Mouse (Mus musculus) forebrain, postnatal 0 days (tissue): ENCODE measurements at regions not wholly inside any gene's neighbourhood (a gene's known extent, or its start where the extent isn't known, plus 50 kb on each side); places are given as distances from the start of the nearest gene placed in this dataset.

Experiments
- ATAC-seq: fragments of 200-750 bp; cut with Nextera tagmentation; 2 replicates; pipeline ENCODE4 v1.8.0; 2017; ENCODE audit warnings: mild to moderate bottlenecking, moderate library complexity
- DNase-seq: peaks from one replicate; pipeline ENCODE4 v3.0.0-alpha.2; 2015
- H3K27ac ChIP-seq: fragments of 300-500 bp; sonication (generic); 2 replicates; pipeline ENCODE4 v1.5.1; 2014; ENCODE audit warnings: low read depth, mild to moderate bottlenecking, antibody characterized with exemption, low read length, moderate library complexity, mixed read lengths
- H3K27me3 ChIP-seq: fragments of 300-500 bp; sonication (generic); 2 replicates; pipeline ENCODE4 v1.6.1; 2014; ENCODE audit warnings: mild to moderate bottlenecking, low read length, mixed read lengths; ENCODE audit not compliant: insufficient read depth
- H3K36me3 ChIP-seq: fragments of 300-500 bp; sonication (generic); 2 replicates; pipeline ENCODE4 v1.6.1; 2014; ENCODE audit warnings: mild to moderate bottlenecking, moderate library complexity; ENCODE audit not compliant: insufficient read depth
- H3K4me1 ChIP-seq: fragments of 300-500 bp; sonication (generic); 2 replicates; pipeline ENCODE4 v1.6.1; 2014; ENCODE audit warnings: antibody characterized with exemption; ENCODE audit not compliant: insufficient read depth
- H3K4me2 ChIP-seq: fragments of 300-500 bp; sonication (generic); 2 replicates; pipeline ENCODE4 v1.6.1; 2014; ENCODE audit warnings: low read depth, mild to moderate bottlenecking, moderate library complexity
- H3K4me3 ChIP-seq: fragments of 300-500 bp; sonication (generic); 2 replicates; pipeline ENCODE4 v1.5.1; 2014; ENCODE audit warnings: low read depth, low read length, mixed read lengths
- H3K9ac ChIP-seq: fragments of 300-500 bp; sonication (generic); 2 replicates; pipeline ENCODE4 v1.6.1; 2014; ENCODE audit warnings: mild to moderate bottlenecking
- H3K9me3 ChIP-seq: fragments of 300-500 bp; sonication (generic); 2 replicates; pipeline ENCODE4 v1.6.1; 2016; ENCODE audit warnings: low read length
- CTCF ChIP-seq: sonication (generic); IDR thresholded peaks from 2 replicates; pipeline ENCODE4 v1.5.1; 2016; ENCODE audit warnings: antibody characterized with exemption, control low read depth, low read depth
- WGBS: fragments of 180-500 bp; shearing (Covaris S2); extraction: QIAGEN DNeasy Blood & Tissue Kit; methylation state at CpG from one replicate; pipeline ENCODE4 v1.1.7; 2014; 5-methylcytosine and 5-hydroxymethylcytosine counted together

DNA sequence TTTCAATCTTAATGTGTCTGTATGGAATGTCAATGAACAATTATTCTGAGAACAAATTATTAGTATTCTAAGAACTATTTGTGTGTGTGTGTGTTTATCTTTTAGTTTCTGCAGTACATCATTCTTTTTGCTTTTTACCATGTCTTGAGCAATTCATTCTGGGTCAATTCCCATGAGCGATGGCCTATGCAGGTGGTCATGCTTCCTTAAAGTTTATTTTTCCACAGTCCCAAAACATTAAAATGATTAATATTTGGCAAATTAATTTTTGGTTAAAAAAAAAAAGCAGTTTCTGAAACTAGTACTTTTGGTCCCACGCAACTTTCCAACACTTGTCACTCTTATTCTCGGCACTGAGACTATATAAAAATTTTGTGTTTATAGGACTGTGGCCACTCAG lies 416.8 kb upstream of the Rgmb start:
- 97% methylated on average over 3 of the region's 3 CpGs for WGBS
- H3K27ac ChIP-seq = no peak overlapping the region

DNA sequence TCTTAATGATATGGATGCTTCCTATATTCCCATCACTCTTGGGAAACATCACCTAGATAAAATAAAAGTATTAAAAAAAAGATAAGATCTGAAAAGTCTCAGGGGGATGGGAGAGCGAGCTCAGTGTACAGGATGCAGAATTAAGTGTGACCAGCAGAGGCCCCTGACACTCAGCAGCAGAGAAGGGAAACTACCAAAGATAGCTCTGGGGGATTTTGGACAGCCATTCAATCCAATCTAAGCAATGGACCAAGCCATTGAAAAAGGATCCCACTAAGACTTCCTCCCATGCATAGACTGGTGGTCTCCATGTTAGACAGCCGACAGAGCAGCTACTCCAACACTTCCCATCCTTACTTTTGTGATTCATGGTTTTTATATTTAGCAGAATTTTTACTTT lies 390.4 kb upstream of the Rgmb start:
- DNase-seq = no peak
- no peak for TF ChIP-seq CTCF

More for the DNA sequence above, 416.8 kb upstream of the Rgmb start:
- Histone ChIP-seq H3K4me2 (no peak overlapping the region), H3K9ac (no peak overlapping the region), H3K9me3 (no peaks in the 10 kb centered on the region), H3K36me3 (no peaks in the 10 kb centered on the region), H3K4me1 (no peaks in the 10 kb centered on the region), H3K27me3 (no peaks in the 10 kb centered on the region), H3K4me3 (no peak overlapping the region)
- no peak for DNase-seq
- no peak for ATAC-seq
- TF ChIP-seq CTCF = no peak

GRCm38 (mm10) chr17:16219675-16220566 lies 389.1 kb upstream of the Rgmb start:
- no peak overlapping the region for H3K4me3 ChIP-seq
- 85% methylated on average over 13 of the region's 13 CpGs for WGBS
- H3K9me3 ChIP-seq = no peaks in the 10 kb centered on the region
- no peak overlapping the region for H3K9ac ChIP-seq
- no peak overlapping the region for H3K4me2 ChIP-seq
- H3K27ac ChIP-seq = no peak overlapping the region
- no peaks in the 10 kb centered on the region for H3K36me3 ChIP-seq
- DNase-seq (no peak), ATAC-seq (no peak)
- no peak for TF ChIP-seq CTCF
- H3K27me3 ChIP-seq = no peaks in the 10 kb centered on the region
- H3K4me1 ChIP-seq = no peaks in the 10 kb centered on the region

More for the DNA sequence above, 390.4 kb upstream of the Rgmb start:
- Histone ChIP-seq H3K4me2 (no peak overlapping the region), H3K4me3 (no peak overlapping the region), H3K36me3 (no peaks in the 10 kb centered on the region), H3K9me3 (no peaks in the 10 kb centered on the region), H3K27me3 (no peaks in the 10 kb centered on the region), H3K27ac (no peak overlapping the region), H3K9ac (no peak overlapping the region), H3K4me1 (no peaks in the 10 kb centered on the region)
- WGBS = 80% methylated on average over 2 of the region's 2 CpGs
- ATAC-seq = no peak

DNA sequence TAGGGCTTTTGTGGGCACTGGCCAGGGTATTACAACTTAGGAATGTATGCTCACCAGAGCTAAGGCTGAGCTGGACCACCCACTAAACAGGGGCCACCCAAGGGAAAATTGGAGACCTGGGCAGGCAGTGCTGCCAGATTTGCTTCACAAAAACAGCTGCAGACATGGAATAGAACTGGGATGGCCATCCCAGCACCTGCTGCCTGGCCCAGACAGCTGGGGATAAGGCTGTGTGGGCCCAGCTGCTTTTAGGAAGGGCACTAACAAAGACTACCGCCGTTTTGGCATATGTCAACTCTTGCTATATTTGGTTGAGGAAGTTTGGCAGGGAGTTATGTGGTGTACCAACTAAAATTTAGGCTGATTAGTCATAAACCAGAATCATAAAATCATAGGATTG lies 387.8 kb upstream of the Rgmb start:
- no peak for TF ChIP-seq CTCF
- Histone ChIP-seq H3K27ac (no peak overlapping the region), H3K4me2 (no peak overlapping the region), H3K9ac (no peak overlapping the region), H3K4me1 (no peaks in the 10 kb centered on the region), H3K9me3 (no peaks in the 10 kb centered on the region), H3K4me3 (no peak overlapping the region), H3K27me3 (no peaks in the 10 kb centered on the region), H3K36me3 (no peaks in the 10 kb centered on the region)
- 56% methylated on average over 2 of the region's 2 CpGs for WGBS
- ATAC-seq = no peak
- no peak for DNase-seq

GRCm38 (mm10) chr17:16216796-16217195 lies 386.0 kb upstream of the Rgmb start:
- ATAC-seq = no peak
- Histone ChIP-seq H3K4me2 (no peak overlapping the region), H3K9me3 (no peaks in the 10 kb centered on the region), H3K27me3 (no peaks in the 10 kb centered on the region), H3K4me1 (no peaks in the 10 kb centered on the region), H3K4me3 (no peak overlapping the region), H3K9ac (no peak overlapping the region), H3K27ac (no peak overlapping the region), H3K36me3 (no peaks in the 10 kb centered on the region)
- DNase-seq = no peak
- 86% methylated on average over 2 of the region's 2 CpGs for WGBS
- no peak for TF ChIP-seq CTCF

GRCm38 (mm10) chr17:16193636-16194035 lies 362.8 kb upstream of the Rgmb start:
- Histone ChIP-seq H3K27ac (no peak overlapping the region), H3K9ac (no peak overlapping the region), H3K4me3 (no peak overlapping the region), H3K4me1 (no peaks in the 10 kb centered on the region), H3K4me2 (no peak overlapping the region), H3K36me3 (no peaks in the 10 kb centered on the region), H3K27me3 (no peaks in the 10 kb centered on the region), H3K9me3 (no peaks in the 10 kb centered on the region)
- DNase-seq (no peak), ATAC-seq (no peak)
- 83% methylated on average over 1 of the region's 1 CpGs for WGBS
- TF ChIP-seq CTCF = no peak

DNA sequence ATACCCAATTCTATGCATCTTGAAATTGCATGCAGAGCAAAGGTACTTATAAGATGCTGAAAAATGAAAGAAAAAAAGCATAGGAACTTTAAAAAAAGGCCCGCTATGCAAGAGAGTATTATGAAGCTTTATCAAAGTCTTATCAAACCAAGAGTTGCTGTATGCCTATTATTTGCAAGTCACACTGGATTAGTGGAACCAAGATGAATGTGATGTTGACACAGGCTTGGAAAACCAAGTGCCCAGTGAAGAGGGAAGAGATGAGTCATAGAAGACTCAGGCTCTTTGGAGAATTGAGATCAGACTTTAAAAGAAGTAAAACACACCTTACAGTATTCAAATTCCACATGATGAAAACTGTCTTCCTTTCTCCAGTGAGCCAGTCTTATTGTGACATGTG lies 350.0 kb upstream of the Rgmb start:
- no peak overlapping the region for H3K4me3 ChIP-seq
- H3K27ac ChIP-seq = no peak overlapping the region
- WGBS = 94% methylated on average over 1 of the region's 1 CpGs
- no peaks in the 10 kb centered on the region for H3K36me3 ChIP-seq
- no peak overlapping the region for H3K4me2 ChIP-seq
- no peak overlapping the region for H3K9ac ChIP-seq
- no peaks in the 10 kb centered on the region for H3K9me3 ChIP-seq
- TF ChIP-seq CTCF = no peak
- H3K27me3 ChIP-seq = no peaks in the 10 kb centered on the region
- H3K4me1 ChIP-seq = 0 out of 2 replicates have a peak, but pooled peaks cover 5% of the 10 kb centered on the region
- no peak for DNase-seq
- ATAC-seq = no peak
